In the genomic region with DNA sequence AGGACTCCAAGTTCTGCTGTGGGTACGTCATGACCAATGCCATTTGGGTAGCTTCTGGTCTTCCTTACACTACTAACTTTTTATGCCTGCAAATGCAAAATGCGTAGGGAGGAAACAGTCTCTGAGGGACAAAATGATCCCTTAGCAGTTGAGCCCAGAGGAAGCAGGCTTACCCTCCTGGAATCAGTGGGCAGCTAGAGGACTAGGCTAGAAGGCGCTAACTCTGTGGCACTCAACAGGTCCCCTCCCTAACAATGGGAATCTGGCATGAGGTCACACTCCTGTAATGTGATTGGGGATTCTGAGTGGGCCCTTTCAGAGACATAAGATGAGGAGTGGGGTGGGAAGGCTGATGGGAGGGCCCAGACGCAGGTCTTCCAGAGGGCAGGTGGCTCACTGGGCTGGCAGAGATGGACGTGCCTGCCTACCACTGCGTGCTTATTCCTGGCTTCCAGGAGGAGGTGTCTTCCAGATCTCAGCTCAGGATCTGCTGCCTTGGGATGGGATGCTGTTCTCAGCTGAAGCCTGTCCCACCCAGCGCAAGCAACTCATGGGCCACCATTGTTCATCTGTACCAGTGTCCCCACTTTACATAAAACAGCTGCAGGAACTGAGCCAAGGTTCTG, we compare ENCODE assay signal across 11 mouse cellular contexts. TPM values are rescaled to one million over a fixed set of nuclear protein-coding genes. Genes with fewer than 3 reads are reported as not detected.
DNase-seq lines count a peak whose midpoint lies in the region; ATAC-seq and TF ChIP-seq lines count a peak whose summit lies in the region.
"Had no signal": no experiment of that assay in that cellular context is flagged by ENCODE, and none has a peak within 500 bp of the region (broad histone marks: within the 10 kb centered on the region; RNA-seq: fewer than 3 reads in every experiment).

No protein-coding gene starts in this region.

- H3K36me3 ChIP-seq in embryonic facial prominence, embryonic 10.5 days (replicated peaks) = peaks cover 13% of the 10 kb centered on the region
- H3K36me3 ChIP-seq in liver, embryonic 14.5 days (replicated peaks; ENCODE audit: control insufficient read depth, insufficient read depth, low read depth) = no peaks in the 10 kb centered on the region; the same call in 1 of the 2 replicates

- DNase-seq in gastrocnemius, adult 2 months = no peak
- no peak for DNase-seq in gastrocnemius, postnatal 10 days
- peak; percentile 68 for DNase-seq in 3134 (ENCODE audit: extremely low read depth, insufficient read length, low spot score)
- no peak for DNase-seq in embryonic facial prominence, embryonic 10.5 days (ENCODE audit: low spot score)
- no peak for DNase-seq in liver, embryonic 14.5 days (ENCODE audit: low read depth in 3 of 3, low spot score in 3 of 3)
- DNase-seq in right cerebral cortex, postnatal 10 days (ENCODE audit: low spot score in 2 of 2) = no peak
- no peak for DNase-seq in lung, adult 18-20 months
- no peak for DNase-seq in left cerebral cortex, postnatal 25 days (ENCODE audit: low spot score in 2 of 2)
- DNase-seq: cerebellum, adult 9-10 months had no signal

- no peak overlapping the region for H3K9ac ChIP-seq in liver, embryonic 14.5 days (replicated peaks)
- H3K9ac ChIP-seq: hindbrain, embryonic 14.5 days had no signal

- no peak overlapping the region for H3K4me2 ChIP-seq in liver, embryonic 14.5 days (ENCODE audit: low read depth)
- H3K4me2 ChIP-seq: hindbrain, embryonic 14.5 days had no signal

- H3K27me3 ChIP-seq in embryonic facial prominence, embryonic 10.5 days (replicated peaks; ENCODE audit: low read depth, poor library complexity, severe bottlenecking) = peaks cover 13% of the 10 kb centered on the region
- H3K27me3 ChIP-seq in liver, embryonic 14.5 days (ENCODE audit: control insufficient read depth, insufficient read depth, low read length) = no peaks in the 10 kb centered on the region

- WGBS in embryonic facial prominence, embryonic 10.5 days = 92% methylated on average over 7 of the region's 7 CpGs
- 79% methylated on average over 7 of the region's 7 CpGs for WGBS in liver, embryonic 14.5 days (ENCODE audit: insufficient replicate concordance)

- TF ChIP-seq CTCF in gastrocnemius, adult 2 months (IDR thresholded peaks at IDR 0.05) = no peak
- TF ChIP-seq CTCF in liver, embryonic 14.5 days (IDR thresholded peaks at IDR 0.05; ENCODE audit: low read depth) = no peak

- intact Hi-C loops in gastrocnemius, adult 2 months (cut with DNase I) = loop anchor here (1.0 kb wide), 1 partner anchor 16 kb away; no protein-coding TSS in a partner anchor
- intact Hi-C loops in left cerebral cortex, postnatal 25 days (cut with DNase I) = no loop called here

- peak overlapping the region; percentile 28; the same call in 1 of the 2 replicates for H3K27ac ChIP-seq in gastrocnemius, adult 2 months
- 0 out of 2 replicates have a peak overlapping the region, but pooled peaks have one; percentile 19 for H3K27ac ChIP-seq in embryonic facial prominence, embryonic 10.5 days (replicated peaks)
- H3K27ac ChIP-seq in liver, embryonic 14.5 days = peak overlapping the region; percentile 54
- H3K27ac ChIP-seq: hindbrain, embryonic 14.5 days had no signal

- H3K4me3 ChIP-seq in gastrocnemius, adult 2 months = no peak overlapping the region
- H3K4me3 ChIP-seq in embryonic facial prominence, embryonic 10.5 days = no peak overlapping the region
- H3K4me3 ChIP-seq in liver, embryonic 14.5 days (ENCODE audit: insufficient read depth in 1 of 2, low read depth in 2 of 2, low read length in 2 of 2) = no peak overlapping the region

- H3K9me3 ChIP-seq in embryonic facial prominence, embryonic 10.5 days = no peaks in the 10 kb centered on the region
- no peaks in the 10 kb centered on the region for H3K9me3 ChIP-seq in liver, embryonic 14.5 days (ENCODE audit: control insufficient read depth, low read length)
- H3K9me3 ChIP-seq: G1E had no signal

- ATAC-seq in liver, embryonic 14.5 days (ENCODE audit: insufficient read depth) = no peak

- no peak for TF ChIP-seq EP300 in liver, embryonic 14.5 days (IDR thresholded peaks at IDR 0.05; ENCODE audit: low read depth)

- H3K4me1 ChIP-seq in embryonic facial prominence, embryonic 10.5 days = peaks cover 39% of the 10 kb centered on the region
- peaks cover 30 to 34% of the 10 kb centered on the region in 2 experiments for H3K4me1 ChIP-seq in liver, embryonic 14.5 days (replicated peaks; ENCODE audit: control insufficient read depth in 2 of 2, insufficient read depth in 2 of 2, low read length in 1 of 2)

RNA-seq across cellular contexts. Expression of gene Nol12, which starts 3.8 kb away (rescaled TPM):
- total RNA-seq in gastrocnemius, adult 2 months (2021) = 10 to 100 TPM; 20.6 to 22.3 TPM
- total RNA-seq in gastrocnemius, postnatal 10 days (2021) = 10 to 100 TPM; 27.1 to 30.7 TPM
- polyA plus RNA-seq in embryonic facial prominence, embryonic 10.5 days (2016; fragmentation: Nextera tagmentation; extraction: Ambion mirVana) = 69.2 and 71.5 TPM in 2 replicates
- 7.9 and 17.5 TPM in 2 replicates for polyA plus RNA-seq in liver, embryonic 14.5 days (2012; rRNA removed)
- 31.9 and 32.7 TPM in 2 replicates for polyA plus RNA-seq in liver, embryonic 14.5 days (2014; fragmentation: Nextera tagmentation; extraction: Ambion mirVana)
- total RNA-seq in left cerebral cortex, postnatal 25 days (2021) = 10 to 100 TPM; 37.7 to 37.9 TPM

RNA-seq across cellular contexts. Expression of gene Lgals1, which starts 4.4 kb away (rescaled TPM):
- total RNA-seq in gastrocnemius, adult 2 months (2021) = 100 to 1,000 TPM; 197 to 272 TPM
- 100 to 1,000 TPM; 679 to 727 TPM for total RNA-seq in gastrocnemius, postnatal 10 days (2021)
- polyA plus RNA-seq in embryonic facial prominence, embryonic 10.5 days (2016; fragmentation: Nextera tagmentation; extraction: Ambion mirVana) = 241 and 316 TPM in 2 replicates
- 447 and 459 TPM in 2 replicates for polyA plus RNA-seq in liver, embryonic 14.5 days (2012; rRNA removed)
- 641 and 675 TPM in 2 replicates for polyA plus RNA-seq in liver, embryonic 14.5 days (2014; fragmentation: Nextera tagmentation; extraction: Ambion mirVana)
- total RNA-seq in left cerebral cortex, postnatal 25 days (2021) = 10 to 100 TPM; 19.6 to 21.3 TPM

RNA-seq across cellular contexts. Expression of gene Triobp, which starts 16.6 kb away (rescaled TPM):
- total RNA-seq in gastrocnemius, adult 2 months (2021) = 10 to 100 TPM; 33.2 to 36.6 TPM
- total RNA-seq in gastrocnemius, postnatal 10 days (2021) = 10 to 100 TPM; 65.1 to 76.8 TPM
- 46.7 and 49.4 TPM in 2 replicates for polyA plus RNA-seq in embryonic facial prominence, embryonic 10.5 days (2016; fragmentation: Nextera tagmentation; extraction: Ambion mirVana)
- polyA plus RNA-seq in liver, embryonic 14.5 days (2012; rRNA removed) = 16.1 and 17.0 TPM in 2 replicates
- polyA plus RNA-seq in liver, embryonic 14.5 days (2014; fragmentation: Nextera tagmentation; extraction: Ambion mirVana) = 12.3 and 13.6 TPM in 2 replicates
- total RNA-seq in left cerebral cortex, postnatal 25 days (2021) = 10 to 100 TPM; 16.4 to 16.8 TPM

RNA-seq across cellular contexts. Expression of gene Pdxp, which starts 17.2 kb away (rescaled TPM):
- 1 to 10 TPM; 1.1 to 1.4 TPM for total RNA-seq in gastrocnemius, adult 2 months (2021)
- 10 to 100 TPM in 1 of 2 experiments, 1 to 10 TPM in 1; 9.4 to 10.1 TPM for total RNA-seq in gastrocnemius, postnatal 10 days (2021)
- polyA plus RNA-seq in embryonic facial prominence, embryonic 10.5 days (2016; fragmentation: Nextera tagmentation; extraction: Ambion mirVana) = 32.6 and 36.5 TPM in 2 replicates
- polyA plus RNA-seq in liver, embryonic 14.5 days (2012; rRNA removed) = 9.3 and 9.7 TPM in 2 replicates
- polyA plus RNA-seq in liver, embryonic 14.5 days (2014; fragmentation: Nextera tagmentation; extraction: Ambion mirVana) = 6.4 and 7.8 TPM in 2 replicates
- total RNA-seq in left cerebral cortex, postnatal 25 days (2021) = 100 to 1,000 TPM; 165 to 180 TPM

RNA-seq across cellular contexts. Expression of gene Sh3bp1, which starts 31.3 kb away (rescaled TPM):
- 1 to 10 TPM; 1.4 to 2.0 TPM for total RNA-seq in gastrocnemius, adult 2 months (2021)
- total RNA-seq in gastrocnemius, postnatal 10 days (2021) = 10 to 100 TPM in 1 of 2 experiments, 1 to 10 TPM in 1; 6.0 to 11.6 TPM
- 35.6 and 36.1 TPM in 2 replicates for polyA plus RNA-seq in embryonic facial prominence, embryonic 10.5 days (2016; fragmentation: Nextera tagmentation; extraction: Ambion mirVana)
- 22.2 and 23.2 TPM in 2 replicates for polyA plus RNA-seq in liver, embryonic 14.5 days (2012; rRNA removed)
- 13.3 and 15.3 TPM in 2 replicates for polyA plus RNA-seq in liver, embryonic 14.5 days (2014; fragmentation: Nextera tagmentation; extraction: Ambion mirVana)
- 10 to 100 TPM; 20.4 to 24.3 TPM for total RNA-seq in left cerebral cortex, postnatal 25 days (2021)

Comparison
In these comparisons a context has a peak if more than half of its experiments do, and no peak if none do; other contexts are left out.
1. RNA of gene Lgals1, which starts 4.4 kb away (total RNA-seq): 679 to 727 TPM in gastrocnemius, postnatal 10 days and 197 to 272 TPM in gastrocnemius, adult 2 months; 19.6 to 21.3 TPM in left cerebral cortex, postnatal 25 days; every median in the first group is over 4 times any median in the second.
2. Peak in every context shown above with its lines, with median percentiles within 50 percentile points of each other: H3K27ac ChIP-seq.